Mouse (Mus musculus): ENCODE measurements around the gene Ube2c.

- TF ChIP-seq CTCF (IDR thresholded peaks at IDR 0.05; ENCODE audit: low read depth) = no peak
- TF ChIP-seq EP300 (IDR thresholded peaks at IDR 0.05; ENCODE audit: low read depth) = no peak
These were observed 11.9 kb upstream of the Ube2c start for GRCm38 (mm10) chr2:164757841-164758240.

Measured in liver, embryonic 14.5 days (tissue).